Mouse (Mus musculus): ENCODE measurements around the gene Cdc42ep4.

The Cdc42ep4 gene

DNA sequence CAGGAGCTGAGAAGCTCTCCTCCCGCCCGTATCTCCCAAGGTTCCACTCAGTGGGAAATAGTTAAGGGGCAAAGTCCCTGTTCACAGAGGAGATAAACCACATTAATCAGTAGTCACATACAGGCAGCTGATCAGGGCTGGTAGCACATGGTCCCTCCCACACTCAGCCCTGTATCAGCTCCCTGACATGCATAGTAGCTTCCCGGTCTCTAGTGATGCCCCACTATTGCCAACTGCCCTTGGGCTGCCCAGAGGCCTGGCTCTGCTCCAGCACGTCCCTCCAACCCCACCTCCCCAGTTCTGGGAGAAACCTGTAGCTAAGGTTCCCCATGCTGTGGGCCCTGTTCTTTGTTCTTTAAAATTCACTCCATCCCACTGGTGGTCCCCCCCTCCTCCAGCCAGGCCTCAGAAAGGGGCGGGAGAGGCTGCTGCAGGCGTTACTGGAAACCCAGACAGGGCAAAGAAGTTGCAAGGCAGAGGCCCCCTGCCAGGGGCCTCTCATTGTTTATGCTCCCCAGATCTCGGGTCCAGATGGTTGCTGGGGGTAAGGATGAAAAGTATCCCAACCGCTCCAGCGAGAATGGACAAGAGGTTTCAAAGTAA, 1.8 kb downstream of the Cdc42ep4 start:
- DNase-seq (ENCODE audit: low spot score in 2 of 2), result no peak

DNA sequence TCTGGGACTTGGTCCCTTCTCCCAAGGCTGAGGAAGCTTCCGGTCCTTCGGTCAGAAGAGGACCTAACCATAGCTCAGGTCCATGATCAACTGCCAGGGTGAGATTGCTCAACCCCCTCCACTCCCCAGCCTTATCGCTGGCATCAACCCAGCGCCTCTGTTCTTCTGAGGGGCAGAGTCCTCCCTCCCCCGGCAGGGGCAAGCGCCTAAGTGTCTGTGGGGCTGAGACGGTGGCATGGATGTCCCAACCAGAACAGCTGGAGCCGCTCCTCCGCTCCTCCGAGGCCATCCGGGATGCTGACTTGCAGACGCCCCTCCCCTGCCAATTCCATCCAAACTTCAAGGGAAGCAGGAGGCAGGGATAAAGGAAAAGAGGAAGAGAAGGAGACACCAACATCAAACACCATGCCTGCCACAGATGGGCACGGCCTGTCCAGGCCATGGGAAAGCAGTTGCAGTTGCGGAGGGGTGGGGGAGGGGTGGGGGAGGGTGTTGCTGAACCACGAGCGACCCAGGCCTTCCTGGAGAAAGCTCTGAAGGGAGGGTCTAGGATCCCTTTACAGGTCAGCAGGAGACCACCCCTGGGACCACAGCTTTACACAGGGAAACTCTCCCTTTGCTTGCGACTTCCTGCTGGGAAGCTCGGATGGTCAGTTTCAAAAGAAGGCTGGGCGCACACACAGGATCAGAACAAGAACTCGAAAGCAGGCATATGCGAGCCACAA, 2.7 kb downstream of the Cdc42ep4 start:
- DNase-seq (ENCODE audit: low spot score in 2 of 2), result no peak

DNA sequence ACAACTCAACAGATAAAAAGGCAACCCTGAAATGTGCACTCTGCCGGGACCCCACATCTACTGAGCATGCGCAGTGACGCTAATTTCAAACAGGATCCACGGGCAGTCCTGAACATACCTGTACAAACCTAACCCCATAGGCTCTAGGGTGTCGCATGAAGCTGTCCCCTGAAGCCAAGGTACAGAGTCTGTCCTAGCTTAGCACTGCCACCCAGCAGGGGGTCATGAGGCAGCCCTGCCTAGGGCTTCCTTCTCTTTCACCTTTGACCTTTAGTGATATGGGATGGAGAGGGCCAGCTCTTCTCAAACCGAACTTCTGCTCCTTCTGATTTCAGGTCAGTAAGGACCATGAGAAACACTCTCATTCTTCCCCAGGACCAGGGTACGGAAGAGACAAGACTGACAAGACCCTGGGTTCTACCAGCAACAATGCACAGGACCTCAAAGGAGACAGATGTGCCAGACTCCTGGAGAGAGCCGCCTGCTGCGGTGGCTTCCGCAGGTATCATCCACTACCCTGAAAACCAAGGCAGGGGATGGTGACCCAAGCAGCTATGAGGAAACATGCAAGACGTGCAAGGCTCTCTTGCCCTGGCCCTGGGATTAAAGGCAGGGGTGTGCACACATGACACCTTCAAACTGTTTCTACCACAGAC, 3.8 kb downstream of the Cdc42ep4 start:
- DNase-seq (ENCODE audit: low spot score in 2 of 2), result no peak

DNA sequence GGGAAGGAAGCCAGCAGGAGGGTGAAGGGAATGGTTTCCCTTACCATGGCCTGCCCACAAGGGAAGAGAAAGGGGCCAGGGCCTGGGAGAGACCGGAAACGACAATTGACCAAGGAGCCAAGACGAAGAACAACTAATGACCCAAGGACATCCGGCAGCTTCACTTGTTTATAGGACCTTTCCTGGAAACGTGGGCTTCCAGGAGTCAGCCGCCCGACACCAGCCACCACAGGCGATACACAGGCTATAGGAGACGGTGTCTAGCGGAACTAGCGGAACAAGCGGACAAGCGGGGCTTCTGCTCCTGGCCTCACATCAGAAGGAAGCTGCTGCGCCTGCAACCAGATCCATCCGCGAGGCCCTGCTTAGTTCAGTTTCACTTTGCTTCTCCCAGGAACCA, 4.6 kb downstream of the Cdc42ep4 start:
- no peak for DNase-seq (ENCODE audit: low spot score in 2 of 2)

DNA sequence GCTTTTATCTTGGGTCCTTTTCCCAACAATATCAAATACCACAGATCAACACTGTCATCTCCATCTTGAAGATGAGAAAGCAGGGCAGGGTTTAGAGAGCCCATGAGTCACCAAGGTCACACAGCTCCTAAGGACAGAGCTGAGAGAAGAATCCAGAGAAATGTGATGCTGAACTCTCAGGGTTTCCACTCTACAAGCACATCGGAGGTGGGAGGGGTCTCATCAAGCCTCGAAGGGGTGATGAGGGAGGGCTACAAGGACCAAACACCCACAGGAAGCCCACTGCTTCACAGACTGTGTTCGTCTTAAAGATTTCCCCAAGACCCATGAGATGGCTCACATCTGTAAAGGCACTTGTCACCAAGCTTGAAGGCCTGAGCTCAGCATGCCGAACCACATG, 5.7 kb downstream of the Cdc42ep4 start:
- DNase-seq (ENCODE audit: low spot score in 2 of 2), result no peak

DNA sequence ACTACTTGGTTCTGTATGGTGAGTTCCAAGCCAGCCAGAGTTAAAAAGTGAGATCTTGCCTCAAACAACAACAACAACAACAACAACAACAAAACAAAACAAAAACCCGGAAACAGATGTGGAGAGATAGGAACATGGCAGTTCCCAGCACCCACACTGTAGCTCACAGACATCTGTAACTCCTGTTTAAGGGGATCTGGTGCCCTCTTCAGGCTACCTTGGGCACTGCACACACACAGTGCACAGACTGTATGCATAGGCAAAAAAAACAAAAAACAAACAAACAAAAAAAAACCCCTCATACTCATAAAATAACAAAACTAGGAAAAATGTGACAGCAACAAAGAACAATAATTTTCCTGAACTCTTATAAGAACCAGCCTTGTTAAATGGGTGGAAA, 8.7 kb downstream of the Cdc42ep4 start:
- no peak for DNase-seq (ENCODE audit: low spot score in 2 of 2)

DNA sequence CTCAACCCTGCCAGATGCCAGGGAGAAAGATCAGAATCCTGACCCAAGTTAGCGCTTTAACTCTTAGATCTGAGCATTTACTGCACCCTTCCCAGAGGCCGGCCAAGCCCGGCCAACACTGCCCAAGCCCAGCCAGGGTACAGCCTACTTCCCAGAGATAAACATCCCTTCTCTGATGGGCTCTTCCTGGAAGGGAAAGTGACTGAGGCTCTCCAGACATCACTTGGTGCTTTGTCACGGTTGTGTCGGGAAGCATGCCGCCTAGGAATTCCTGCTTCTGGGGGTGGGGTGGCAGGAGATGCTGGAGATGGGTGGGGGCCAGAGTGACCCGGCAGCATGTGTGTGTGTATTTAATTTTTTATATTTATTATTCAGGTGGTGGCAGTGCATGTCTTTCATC, 11.6 kb downstream of the Cdc42ep4 start:
- no peak for DNase-seq (ENCODE audit: low spot score in 2 of 2)

DNA sequence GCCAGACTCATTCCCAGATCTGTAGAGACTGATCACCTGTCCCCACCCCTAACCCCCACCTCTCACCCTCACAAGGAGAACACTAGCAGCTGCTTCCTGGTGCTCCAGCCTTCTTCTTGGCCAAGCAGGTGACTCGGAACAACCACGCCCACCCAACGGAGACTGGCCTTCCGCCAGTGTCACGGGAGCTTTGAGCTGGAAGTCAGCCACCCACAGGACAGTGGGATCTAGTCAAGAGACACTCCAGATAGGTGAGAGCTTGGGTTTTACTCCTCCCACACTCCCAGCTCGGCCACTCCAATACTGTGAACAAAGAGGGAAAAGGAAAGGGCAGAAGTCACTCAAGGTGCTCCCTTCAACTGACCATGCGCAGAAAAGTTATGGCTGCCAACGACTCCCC, 12.5 kb downstream of the Cdc42ep4 start:
- DNase-seq (ENCODE audit: low spot score in 2 of 2), result no peak

DNA sequence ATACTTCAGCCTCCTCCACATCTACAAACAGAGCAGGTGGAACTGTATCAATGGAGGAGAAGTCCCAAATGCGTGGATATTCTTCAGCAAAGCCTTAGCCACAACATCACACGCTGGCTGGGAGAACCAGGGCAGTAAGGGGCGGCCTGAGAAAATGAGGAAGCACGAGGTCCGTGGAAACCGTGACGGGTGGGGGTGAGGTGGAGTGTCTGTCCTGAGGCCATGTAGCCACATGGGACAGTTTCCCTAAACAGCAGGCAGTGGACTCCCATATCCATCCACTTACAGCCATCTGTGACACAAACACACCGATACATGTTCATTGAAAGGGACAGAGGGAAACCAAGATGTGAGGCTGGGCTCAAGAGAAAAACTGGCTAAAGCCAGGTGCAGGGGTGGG, 13.8 kb downstream of the Cdc42ep4 start:
- DNase-seq (ENCODE audit: low spot score in 2 of 2), result no peak

DNA sequence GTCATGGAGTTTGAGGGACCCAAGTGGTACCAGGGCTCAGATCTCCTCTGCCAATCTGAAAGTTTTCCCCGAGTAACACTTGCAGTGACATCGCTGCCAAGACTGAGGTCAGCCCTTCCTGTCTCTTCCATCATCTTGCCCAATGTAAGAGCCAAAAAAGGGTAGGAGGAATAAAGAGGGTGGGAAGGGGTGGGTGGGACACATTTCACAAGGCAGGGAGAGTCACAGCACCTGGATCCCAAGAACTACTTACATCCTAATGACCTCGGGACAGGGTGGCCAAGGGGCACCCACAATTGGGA, 14.2 kb downstream of the Cdc42ep4 start:
- no peak for DNase-seq (ENCODE audit: low spot score in 2 of 2)

DNA sequence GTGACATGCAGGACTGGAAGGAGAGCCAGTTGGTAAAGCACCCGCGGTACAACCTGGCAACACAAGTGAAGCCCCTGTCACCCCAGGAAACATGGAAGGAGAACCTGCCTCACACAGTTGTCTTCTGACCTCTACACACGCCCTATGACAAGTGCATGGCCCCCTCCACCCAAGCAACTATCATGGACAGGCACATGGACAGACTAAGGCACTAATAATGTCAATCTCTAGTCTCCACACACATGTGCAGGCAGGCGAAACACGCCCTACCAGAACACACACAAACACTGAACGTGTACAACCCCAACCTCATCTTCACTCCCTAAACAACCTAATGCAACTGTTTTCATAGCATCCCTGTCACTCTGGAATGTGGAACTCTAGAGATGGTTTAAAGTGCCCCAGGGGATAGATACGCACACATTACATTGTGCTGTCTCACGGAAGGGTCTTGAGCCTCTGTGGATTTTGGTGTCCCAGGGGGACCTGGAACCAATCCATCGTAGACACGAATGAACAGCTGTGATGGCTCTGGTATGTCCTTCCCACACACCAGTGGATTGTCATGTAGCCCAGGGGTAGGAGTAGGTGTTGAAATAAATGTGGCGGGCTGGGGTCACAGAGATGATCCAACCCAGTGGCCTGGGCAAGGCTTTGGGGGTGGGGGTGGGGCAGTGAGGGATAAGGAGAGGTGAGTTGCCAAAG, 14.7 kb downstream of the Cdc42ep4 start:
- DNase-seq (ENCODE audit: low spot score in 2 of 2), result no peak

DNA sequence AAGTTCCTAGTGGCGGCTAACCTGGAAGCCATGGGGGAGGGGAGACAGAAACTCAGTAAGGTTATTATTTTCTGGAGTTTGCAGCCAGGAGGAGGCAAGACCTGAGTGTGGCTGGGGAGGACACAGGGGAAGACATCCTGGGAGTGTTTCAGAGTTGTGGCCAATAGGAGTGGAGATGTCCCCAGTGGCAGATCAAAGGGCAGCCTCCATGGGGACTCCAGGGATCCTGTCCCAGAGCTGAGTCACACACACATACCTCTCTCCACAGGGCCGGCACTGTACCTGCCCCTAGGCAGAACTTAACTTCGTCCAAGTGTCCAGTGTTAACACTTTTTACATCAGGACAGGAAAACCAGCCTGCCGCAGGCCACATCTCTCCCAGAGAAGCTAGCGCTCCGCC, 16.5 kb downstream of the Cdc42ep4 start:
- no peak for DNase-seq (ENCODE audit: low spot score in 2 of 2)

DNA sequence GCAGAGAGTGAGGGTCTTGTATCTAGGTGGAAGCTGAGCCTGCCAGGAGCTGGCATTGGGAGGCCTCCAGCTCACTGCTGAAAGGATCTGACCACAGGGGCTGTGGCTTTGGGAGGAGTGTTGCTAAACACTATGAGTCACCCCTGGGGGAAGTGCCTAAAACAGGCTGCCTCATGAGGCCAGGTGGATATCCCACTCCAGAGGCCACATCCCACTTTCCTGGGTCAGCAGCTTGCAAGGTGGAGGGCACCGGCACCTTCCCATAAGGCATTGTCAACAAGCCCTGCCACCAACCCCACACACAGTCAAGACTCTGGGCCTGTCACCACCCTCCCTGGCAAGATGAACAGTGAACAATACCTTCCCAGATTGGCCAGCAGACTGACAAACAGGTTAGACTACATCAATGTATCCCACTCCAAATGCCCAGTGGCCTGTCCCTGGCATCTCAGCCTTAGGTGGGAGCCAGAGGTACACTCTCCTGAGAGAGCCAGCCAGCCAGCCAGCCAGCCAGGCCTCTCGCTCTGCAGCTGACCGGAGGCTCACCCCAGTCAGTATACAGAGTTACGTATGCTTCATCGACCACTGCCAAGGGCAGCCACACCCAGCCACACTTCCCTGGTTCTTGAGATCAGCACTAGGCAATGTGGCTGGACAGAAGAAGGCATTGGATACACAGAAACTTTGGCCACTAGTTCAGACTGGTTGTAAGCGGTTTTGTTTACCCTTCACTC, 17.9 kb downstream of the Cdc42ep4 start:
- no peak for DNase-seq (ENCODE audit: low spot score in 2 of 2)

DNA sequence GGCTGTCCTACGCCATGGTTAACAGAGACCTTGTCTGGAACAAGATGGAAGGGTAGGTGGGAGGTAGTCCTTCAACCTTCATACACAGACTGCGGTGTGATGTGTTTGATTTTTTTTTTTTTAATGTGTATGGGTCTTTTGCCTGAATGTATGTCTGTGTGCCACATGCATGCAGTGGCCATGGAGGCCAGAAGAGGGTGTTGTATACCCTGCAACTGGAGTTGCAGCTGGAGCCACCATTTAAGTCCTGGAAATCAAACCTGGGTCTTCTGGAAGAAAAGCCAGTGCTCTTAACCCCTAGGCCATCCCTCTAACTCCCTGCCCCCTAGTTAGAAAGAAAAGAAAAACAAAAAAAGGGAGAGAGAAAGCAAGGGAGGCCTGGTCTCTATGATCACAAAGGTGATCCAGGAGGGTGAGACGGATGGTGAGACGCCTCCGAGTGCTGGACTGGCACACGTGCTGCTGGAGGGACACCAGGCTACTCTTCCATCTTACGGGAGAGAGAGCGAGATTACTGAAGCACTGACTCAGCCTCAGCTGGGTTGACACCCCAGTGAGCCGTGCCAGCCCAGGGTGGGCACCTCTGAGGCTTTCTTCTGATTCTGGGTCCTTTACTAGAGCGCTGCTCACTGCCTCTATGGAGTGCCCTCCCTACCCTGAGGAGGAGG, 19.6 kb downstream of the Cdc42ep4 start:
- DNase-seq (ENCODE audit: low spot score in 2 of 2), result no peak

DNA sequence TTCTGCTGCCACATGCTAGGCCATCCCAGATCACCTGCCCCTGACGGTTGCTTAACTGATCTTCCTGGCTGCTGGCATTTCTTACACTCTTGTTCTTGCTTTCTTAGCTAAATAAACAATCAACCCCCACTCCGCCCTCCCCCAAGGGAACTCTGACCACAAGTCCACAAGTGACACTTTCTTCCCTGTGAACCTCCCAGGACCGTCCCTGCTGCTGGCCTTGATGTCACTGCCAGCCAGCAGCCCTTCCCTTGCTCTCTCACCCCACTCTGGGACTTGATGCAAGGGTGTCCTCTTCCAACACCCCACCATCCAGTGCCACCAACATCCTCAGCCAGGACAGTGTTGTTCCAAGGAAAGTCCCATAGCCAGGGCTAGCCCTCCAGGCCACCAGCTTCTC, 20.8 kb downstream of the Cdc42ep4 start:
- no peak for DNase-seq (ENCODE audit: low spot score in 2 of 2)

DNA sequence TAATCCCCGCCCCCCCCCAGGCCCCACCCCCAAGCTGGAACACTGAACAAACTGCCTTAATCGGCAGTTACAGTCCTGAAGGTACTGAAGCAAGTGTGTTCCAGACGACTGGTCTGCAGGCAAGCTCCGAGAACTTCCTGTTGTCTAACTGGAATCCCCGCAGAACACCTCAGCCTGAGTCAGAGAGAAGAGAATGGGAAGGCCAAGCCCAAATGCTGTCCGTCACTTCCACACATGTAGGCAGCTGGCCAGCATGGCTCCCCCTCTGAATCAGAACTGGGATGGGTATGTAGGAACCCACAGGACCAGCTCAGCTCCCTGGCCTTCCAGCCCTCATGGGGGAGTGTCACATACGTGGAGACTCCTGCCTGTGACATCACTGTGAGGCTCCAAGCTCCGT, 21.8 kb downstream of the Cdc42ep4 start:
- DNase-seq (ENCODE audit: low spot score in 2 of 2), result no peak

DNA sequence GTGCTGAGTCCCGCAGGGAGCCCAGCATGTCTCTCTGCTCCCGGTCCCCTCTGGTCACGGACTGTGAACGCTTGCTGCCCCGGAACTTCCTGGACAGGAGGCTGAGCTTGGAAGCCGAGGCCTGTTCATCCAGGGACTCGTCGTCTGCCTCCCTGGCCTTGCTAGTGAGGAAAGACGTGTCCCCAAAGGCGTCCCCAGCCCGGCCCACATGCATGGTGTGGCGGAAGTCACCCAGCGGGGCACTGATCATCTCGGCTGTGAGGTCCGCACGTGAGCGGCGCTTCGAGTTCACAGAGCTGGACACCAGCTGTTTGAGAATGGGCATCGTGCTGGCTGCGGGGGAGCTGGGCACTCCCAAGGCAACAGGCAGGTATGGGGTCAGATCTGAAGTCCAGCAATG, 22.4 kb downstream of the Cdc42ep4 start:
- no peak for DNase-seq (ENCODE audit: low spot score in 2 of 2)

DNA sequence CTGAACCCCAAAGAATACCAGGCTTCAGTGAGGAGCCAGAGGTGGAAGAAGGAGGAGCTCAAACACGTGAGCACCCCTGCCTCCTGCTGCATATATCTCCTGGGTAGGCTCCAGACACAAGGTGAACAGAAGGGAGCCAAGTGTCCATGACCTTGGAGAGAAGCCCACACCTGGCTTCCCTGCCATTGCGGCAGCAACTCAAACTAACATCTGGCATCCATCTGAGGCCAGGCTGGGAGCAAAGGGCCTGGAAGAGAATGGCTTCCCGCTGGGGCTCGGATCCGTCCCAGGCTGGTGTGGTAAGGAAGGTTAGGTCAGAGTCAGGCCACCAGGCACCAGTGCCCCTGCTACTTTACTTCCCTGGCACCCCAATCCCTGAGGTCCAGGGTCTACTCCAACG, 23.7 kb downstream of the Cdc42ep4 start:
- no peak for DNase-seq (ENCODE audit: low spot score in 2 of 2)

DNA sequence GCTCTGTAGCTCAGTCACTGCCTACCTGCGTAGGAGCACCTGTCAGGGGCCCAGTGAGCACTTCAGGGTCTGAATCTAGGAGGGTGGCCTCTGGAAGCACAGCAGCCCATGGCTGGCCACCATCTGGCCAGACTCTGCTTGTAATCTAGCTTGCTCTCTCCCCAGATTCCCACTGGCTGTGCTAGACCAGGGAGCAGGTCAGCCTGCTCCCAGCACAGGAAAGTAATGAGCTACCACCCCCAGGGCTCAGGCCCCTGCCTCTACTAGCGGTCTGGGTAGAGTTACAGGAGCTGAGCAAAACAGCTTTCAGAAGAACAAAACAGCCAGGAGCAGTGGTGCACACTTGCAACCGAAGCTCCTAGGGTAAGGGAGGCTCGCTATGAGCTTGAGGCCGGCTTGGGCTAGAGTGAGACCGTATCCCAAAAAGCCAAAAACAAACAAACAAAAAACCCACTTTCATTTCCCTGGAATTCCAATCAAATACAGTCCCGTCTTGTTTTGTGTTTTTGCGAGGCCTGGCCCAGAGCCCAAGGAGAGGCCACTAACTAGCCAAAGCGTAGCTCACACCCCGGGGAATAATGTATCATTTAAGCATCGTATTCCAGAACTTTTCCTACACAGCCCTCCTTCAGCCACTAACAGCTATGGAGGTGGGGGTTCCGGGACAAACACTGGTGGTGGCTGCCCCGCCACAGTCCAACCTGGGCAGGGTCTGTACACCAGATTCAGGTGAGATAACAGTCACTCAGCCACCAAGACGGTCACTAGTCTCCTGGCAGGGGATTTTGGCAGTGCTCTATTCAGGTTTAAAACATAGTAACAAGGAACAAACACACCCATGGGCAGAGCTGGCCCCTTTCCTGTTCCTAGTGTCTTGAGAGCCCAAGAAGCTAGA, 24.4 kb downstream of the Cdc42ep4 start:
- DNase-seq (ENCODE audit: low spot score in 2 of 2), result no peak

DNA sequence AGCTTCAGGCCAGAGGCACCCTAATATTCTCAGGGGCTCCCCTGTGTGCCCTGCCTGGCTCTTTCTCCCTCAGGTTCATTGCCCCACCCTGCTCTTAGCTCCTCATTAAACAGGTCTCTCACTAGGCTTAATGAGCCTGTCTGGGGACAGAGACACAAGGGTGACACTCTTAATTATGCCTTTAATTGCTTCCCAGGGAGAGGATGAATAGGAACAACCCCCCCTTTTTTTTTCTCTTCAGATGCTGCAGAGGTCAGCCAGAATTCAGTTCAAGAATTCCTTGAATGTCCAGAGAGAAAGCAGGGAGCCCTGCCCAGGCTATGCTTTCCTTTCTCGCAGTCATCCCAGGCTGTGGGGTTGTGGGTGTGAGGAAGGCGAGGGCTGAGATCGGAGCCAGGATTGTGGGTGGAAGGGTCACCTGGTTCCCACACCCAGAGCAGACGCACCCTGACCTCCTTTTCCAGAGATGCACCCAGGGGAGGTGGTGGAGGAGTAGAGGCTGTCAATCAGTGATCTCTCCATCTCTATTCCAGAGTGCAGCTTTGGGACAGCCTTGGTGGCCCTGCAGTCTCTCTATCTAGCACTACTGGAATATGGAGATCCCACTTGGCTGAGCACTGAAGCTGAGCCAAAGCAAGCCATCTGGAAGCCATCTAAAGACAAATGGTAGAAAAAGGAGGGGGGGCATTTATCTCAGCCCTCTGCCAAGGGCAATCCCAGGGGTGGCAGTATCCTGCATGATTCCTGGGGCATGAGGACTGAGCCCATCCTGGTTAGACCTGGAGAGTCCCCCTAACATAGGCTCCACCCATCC, 26.2 kb downstream of the Cdc42ep4 start:
- no peak for DNase-seq (ENCODE audit: low spot score in 2 of 2)

Data from cerebellum, postnatal 4 days (tissue).